Mouse (Mus musculus): ENCODE results near the gene Clcc1.
"Not testable (repeated sequence)": the region's sequence is repeated elsewhere in the genome, so short reads cannot be mapped to it uniquely, and the experiment has no call there.

The Clcc1 gene

GRCm38 (mm10) chr3:108653710-108654379, at the start of gene Clcc1:
Clcc1 (plus strand) TSS chr3:108653913.
- DNase-seq, result peak; percentile 97

GRCm38 (mm10) chr3:108608906-108609305, 44.8 kb upstream of the Clcc1 start:
- no peak for DNase-seq

- DNase-seq, result no peak
These were observed 19.0 kb upstream of the Clcc1 start for GRCm38 (mm10) chr3:108634761-108635160.

- DNase-seq, result no peak
These were observed 14.3 kb upstream of the Clcc1 start for GRCm38 (mm10) chr3:108639412-108639811.

GRCm38 (mm10) chr3:108640998-108641397, 12.7 kb upstream of the Clcc1 start:
- DNase-seq, result no peak

- no peak for DNase-seq
These were observed 8.9 kb upstream of the Clcc1 start for GRCm38 (mm10) chr3:108644856-108645255.

GRCm38 (mm10) chr3:108646036-108646435, 7.7 kb upstream of the Clcc1 start:
- no peak for DNase-seq

GRCm38 (mm10) chr3:108647681-108648080, 6.0 kb upstream of the Clcc1 start:
- DNase-seq, result not testable (repeated sequence)

- no peak for DNase-seq
These were observed 659 bp upstream of the Clcc1 start for GRCm38 (mm10) chr3:108652866-108653642.

GRCm38 (mm10) chr3:108654566-108654965, 853 bp downstream of the Clcc1 start:
- no peak for DNase-seq

- no peak for DNase-seq
These were observed 1.8 kb downstream of the Clcc1 start for GRCm38 (mm10) chr3:108655486-108655885.

- DNase-seq, result no peak
These were observed 4.9 kb downstream of the Clcc1 start for GRCm38 (mm10) chr3:108658612-108659011.

GRCm38 (mm10) chr3:108660941-108661340, 7.2 kb downstream of the Clcc1 start:
- no peak for DNase-seq

GRCm38 (mm10) chr3:108676616-108677015, 22.9 kb downstream of the Clcc1 start:
- DNase-seq, result no peak

- no peak for DNase-seq
These were observed 27.3 kb downstream of the Clcc1 start for GRCm38 (mm10) chr3:108681004-108681403.

GRCm38 (mm10) chr3:108683597-108683996, 29.9 kb downstream of the Clcc1 start:
- not testable (repeated sequence) for DNase-seq

- DNase-seq, result no peak
These were observed 32.0 kb downstream of the Clcc1 start for GRCm38 (mm10) chr3:108685701-108686100.

- DNase-seq, result peak; percentile 7
These were observed 35.3 kb downstream of the Clcc1 start for GRCm38 (mm10) chr3:108689015-108689441.

GRCm38 (mm10) chr3:108689446-108689845, 35.7 kb downstream of the Clcc1 start:
- no peak for DNase-seq

- peak; percentile 32 for DNase-seq
These were observed 36.3 kb downstream of the Clcc1 start for GRCm38 (mm10) chr3:108689979-108690378.

GRCm38 (mm10) chr3:108694321-108694720, 40.6 kb downstream of the Clcc1 start:
- peak; percentile 14 for DNase-seq

GRCm38 (mm10) chr3:108698662-108699061, 44.9 kb downstream of the Clcc1 start:
- no peak for DNase-seq

GRCm38 (mm10) chr3:108699786-108700185, 46.1 kb downstream of the Clcc1 start:
- no peak for DNase-seq

- DNase-seq, result no peak
These were observed 47.5 kb downstream of the Clcc1 start for GRCm38 (mm10) chr3:108701256-108701655.
